ENCODE assay signal across 15 mouse cellular contexts in the genomic region with DNA sequence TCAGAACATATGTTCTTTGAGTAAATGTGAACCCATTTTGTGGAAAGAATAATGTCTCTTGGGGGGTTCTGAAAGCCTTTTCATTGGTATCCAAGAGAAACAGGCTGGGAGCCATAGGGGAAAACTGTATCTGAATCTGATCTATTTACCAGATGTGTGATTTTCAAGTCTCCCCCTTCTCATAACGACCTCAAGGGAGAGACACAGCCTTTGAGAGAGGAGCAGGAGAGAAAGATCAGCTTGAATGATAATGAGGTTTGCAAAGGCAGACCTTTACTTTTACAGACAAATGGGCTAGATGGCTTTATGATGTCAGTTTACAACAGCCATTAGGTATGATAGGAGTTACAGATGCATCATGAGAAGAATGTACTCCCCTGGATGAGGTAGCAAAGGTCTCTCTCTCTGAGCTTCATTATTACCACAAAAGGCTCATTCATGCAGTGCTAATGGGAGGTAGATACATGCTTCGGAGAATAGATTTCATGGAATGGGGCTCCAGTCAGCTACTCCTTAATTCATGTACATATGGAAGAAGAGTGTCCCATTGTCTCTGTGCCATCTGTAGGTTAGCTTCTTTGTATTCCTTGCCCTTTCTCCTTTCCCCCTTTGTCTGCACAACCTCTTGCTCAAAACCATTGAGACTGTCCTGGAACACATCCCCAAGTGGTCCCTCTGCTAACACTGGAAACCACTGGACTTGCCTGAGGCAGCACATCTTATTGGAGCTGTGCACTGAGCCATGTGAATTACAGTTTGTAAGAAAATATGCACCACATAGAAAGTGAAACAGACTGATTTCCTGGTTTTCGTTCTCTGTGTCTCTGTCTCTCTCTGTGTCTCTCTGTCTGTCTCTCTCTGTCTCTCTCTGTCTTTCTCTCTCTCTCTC.
A peak's percentile ranks its signal among the peaks of the same experiment; 100 is the strongest.
DNase-seq lines count a peak whose midpoint lies in the region; ATAC-seq and TF ChIP-seq lines count a peak whose summit lies in the region.
"Had no signal": no experiment of that assay in that cellular context is flagged by ENCODE, and none has a peak within 500 bp of the region (broad histone marks: within the 10 kb centered on the region; RNA-seq: fewer than 3 reads in every experiment).

No protein-coding gene starts in this region.

- no peak overlapping the region for H3K4me2 ChIP-seq in forebrain, embryonic 12.5 days
- H3K4me2 ChIP-seq in forebrain, postnatal 0 days (ENCODE audit: low read depth) = no peak overlapping the region
- no peak overlapping the region for H3K4me2 ChIP-seq in neural tube, embryonic 11.5 days (ENCODE audit: low read depth)
- H3K4me2 ChIP-seq in hindbrain, embryonic 16.5 days (ENCODE audit: low read length) = no peak overlapping the region

- 38% methylated on average over 3 of the region's 3 CpGs for WGBS in forebrain, embryonic 12.5 days
- WGBS in forebrain, postnatal 0 days = 30% methylated on average over 3 of the region's 3 CpGs
- 30% methylated on average over 3 of the region's 3 CpGs for WGBS in neural tube, embryonic 11.5 days
- WGBS in hindbrain, embryonic 16.5 days = 21% methylated on average over 3 of the region's 3 CpGs

- H3K9me3 ChIP-seq in forebrain, embryonic 12.5 days = no peaks in the 10 kb centered on the region
- H3K9me3 ChIP-seq in forebrain, postnatal 0 days (ENCODE audit: low read length) = no peaks in the 10 kb centered on the region
- H3K9me3 ChIP-seq in neural tube, embryonic 11.5 days (ENCODE audit: control insufficient read depth, low read length) = no peaks in the 10 kb centered on the region
- no peaks in the 10 kb centered on the region for H3K9me3 ChIP-seq in hindbrain, embryonic 16.5 days (ENCODE audit: control insufficient read depth, low read length)

- H3K9ac ChIP-seq in forebrain, embryonic 12.5 days = no peak overlapping the region
- H3K9ac ChIP-seq in forebrain, postnatal 0 days = no peak overlapping the region
- no peak overlapping the region for H3K9ac ChIP-seq in neural tube, embryonic 11.5 days (ENCODE audit: low read length)
- no peak overlapping the region for H3K9ac ChIP-seq in hindbrain, embryonic 16.5 days (ENCODE audit: low read depth, low read length)

- H3K27ac ChIP-seq in forebrain, embryonic 12.5 days = no peak overlapping the region
- H3K27ac ChIP-seq in forebrain, postnatal 0 days (ENCODE audit: low read depth, low read length) = no peak overlapping the region
- H3K27ac ChIP-seq in neural tube, embryonic 11.5 days (ENCODE audit: low read depth, low read length) = no peak overlapping the region
- no peak overlapping the region for H3K27ac ChIP-seq in hindbrain, embryonic 16.5 days (ENCODE audit: low read depth, low read length)
- H3K27ac ChIP-seq: macrophage had no signal

- ATAC-seq in forebrain, embryonic 12.5 days (ENCODE audit: low FRiP score) = peak; percentile 20; the same call in 1 of the 2 replicates
- no peak for ATAC-seq in forebrain, postnatal 0 days
- peak; percentile 23; the same call in 1 of the 2 replicates for ATAC-seq in neural tube, embryonic 11.5 days (ENCODE audit: insufficient read depth, low FRiP score, low TSS enrichment)
- 0 out of 2 replicates have a peak, but pooled peaks have one; percentile 27 for ATAC-seq in hindbrain, embryonic 16.5 days
- ATAC-seq: intestine, postnatal 0 days had no signal

- DNase-seq in forebrain, postnatal 0 days = no peak
- DNase-seq in neural tube, embryonic 11.5 days (ENCODE audit: low spot score) = peak; percentile 27
- no peak for DNase-seq in neural tube, embryonic 10.5 days (ENCODE audit: extremely low spot score, low spot score)
- DNase-seq in thymus, postnatal 4 days = no peak
- no peak for DNase-seq in spleen, adult 12 weeks (ENCODE audit: low spot score)
- DNase-seq: adrenal gland, postnatal 36 days; B cell, adult 2 months; kidney, postnatal 10 days; right cerebral cortex, adult 18-20 months; thymus, postnatal 36 days had no signal

- no peak overlapping the region for H3K4me3 ChIP-seq in forebrain, embryonic 12.5 days (replicated peaks)
- no peak overlapping the region for H3K4me3 ChIP-seq in forebrain, postnatal 0 days (ENCODE audit: low read depth, low read length)
- H3K4me3 ChIP-seq in neural tube, embryonic 11.5 days (ENCODE audit: low read depth, low read length) = no peak overlapping the region
- no peak overlapping the region for H3K4me3 ChIP-seq in hindbrain, embryonic 16.5 days (ENCODE audit: low read length)
- H3K4me3 ChIP-seq: myocyte had no signal

- peaks cover 10% of the 10 kb centered on the region for H3K4me1 ChIP-seq in forebrain, embryonic 12.5 days
- H3K4me1 ChIP-seq in forebrain, postnatal 0 days (ENCODE audit: insufficient read depth) = no peaks in the 10 kb centered on the region
- H3K4me1 ChIP-seq in neural tube, embryonic 11.5 days (ENCODE audit: control insufficient read depth, insufficient read depth, low read length) = no peaks in the 10 kb centered on the region
- H3K4me1 ChIP-seq in hindbrain, embryonic 16.5 days (ENCODE audit: control insufficient read depth, insufficient read depth, low read depth, low read length) = no peaks in the 10 kb centered on the region

- H3K36me3 ChIP-seq in forebrain, embryonic 12.5 days (replicated peaks) = no peaks in the 10 kb centered on the region
- H3K36me3 ChIP-seq in forebrain, postnatal 0 days (ENCODE audit: insufficient read depth) = no peaks in the 10 kb centered on the region
- H3K36me3 ChIP-seq in neural tube, embryonic 11.5 days (ENCODE audit: control insufficient read depth, insufficient read depth, low read length) = no peaks in the 10 kb centered on the region
- no peaks in the 10 kb centered on the region for H3K36me3 ChIP-seq in hindbrain, embryonic 16.5 days (ENCODE audit: control insufficient read depth, insufficient read depth, low read length)

- no peak for TF ChIP-seq CTCF in forebrain, postnatal 0 days (IDR thresholded peaks at IDR 0.05; ENCODE audit: low read depth)

- no peaks in the 10 kb centered on the region for H3K27me3 ChIP-seq in forebrain, embryonic 12.5 days
- no peaks in the 10 kb centered on the region for H3K27me3 ChIP-seq in forebrain, postnatal 0 days (ENCODE audit: insufficient read depth, low read length)
- no peaks in the 10 kb centered on the region for H3K27me3 ChIP-seq in neural tube, embryonic 11.5 days (ENCODE audit: control insufficient read depth, insufficient read depth, low read length)
- no peaks in the 10 kb centered on the region for H3K27me3 ChIP-seq in hindbrain, embryonic 16.5 days (replicated peaks; ENCODE audit: control insufficient read depth, insufficient read depth, low read length)
